Mouse (Mus musculus) cerebellum, adult 2 months (tissue): ENCODE results near the gene Stpg1.

ENCODE experiments used
- CTCF ChIP-seq: fragments of 200-500 bp; IDR thresholded peaks from 2 replicates; pipeline ENCODE4 v1.5.1; 2011; ENCODE audit warnings: low read depth, mild to moderate bottlenecking, control low read depth, low read length, moderate library complexity, borderline replicate concordance; ENCODE audit not compliant: insufficient read depth
- POLR2A ChIP-seq: fragments of 200-500 bp; IDR thresholded peaks from 2 replicates; pipeline ENCODE4 v1.6.1; 2011; ENCODE audit warnings: low read length, control low read depth, borderline replicate concordance; ENCODE audit not compliant: insufficient read depth

GRCm38 (mm10) chr4:135477851-135478250 lies 16.7 kb upstream of the Stpg1 start:
- no peak for TF ChIP-seq POLR2A
- TF ChIP-seq CTCF: no peak
